Mouse (Mus musculus) forebrain, embryonic 11.5 days (tissue): ENCODE measurements around the gene Frrs1l. TPM values are rescaled to one million over a fixed set of nuclear protein-coding genes. Genes with fewer than 3 reads are reported as not detected.

ENCODE experiments used
- ATAC-seq: fragments of 200-750 bp; cut with Nextera tagmentation; replicated peaks from 2 replicates; pipeline ENCODE4 v1.8.0; 2017; ENCODE audit warnings: moderate TSS enrichment; ENCODE audit not compliant: low FRiP score
- DNase-seq: peaks from one replicate; pipeline ENCODE4 v3.0.0-alpha.2; 2017; ENCODE audit warnings: low spot score
- H3K27ac ChIP-seq: fragments of 300-500 bp; sonication (generic); 2 replicates; pipeline ENCODE4 v1.5.1; 2014; ENCODE audit warnings: low read depth, low read length
- H3K27me3 ChIP-seq: fragments of 300-500 bp; sonication (generic); 2 replicates; pipeline ENCODE4 v1.6.1; 2014; ENCODE audit warnings: mild to moderate bottlenecking, low read length, mixed read lengths; ENCODE audit not compliant: control insufficient read depth, insufficient read depth
- H3K36me3 ChIP-seq: fragments of 300-500 bp; sonication (generic); 2 replicates; pipeline ENCODE4 v1.6.1; 2014; ENCODE audit warnings: mild to moderate bottlenecking, low read length, moderate library complexity, mixed read lengths; ENCODE audit not compliant: control insufficient read depth, insufficient read depth
- H3K4me1 ChIP-seq: fragments of 300-500 bp; sonication (generic); replicated peaks from 2 replicates; pipeline ENCODE4 v1.6.1; 2014; ENCODE audit warnings: low read length, mixed read lengths; ENCODE audit not compliant: control insufficient read depth, insufficient read depth
- H3K4me2 ChIP-seq: fragments of 300-500 bp; sonication (generic); 2 replicates; pipeline ENCODE4 v1.6.1; 2014; ENCODE audit warnings: low read depth, mild to moderate bottlenecking, low read length, moderate library complexity, mixed read lengths; ENCODE audit not compliant: severe bottlenecking
- H3K4me3 ChIP-seq: fragments of 300-500 bp; sonication (generic); 2 replicates; pipeline ENCODE4 v1.5.1; 2014; ENCODE audit warnings: low read depth, low read length
- H3K9ac ChIP-seq: fragments of 300-500 bp; sonication (generic); 2 replicates; pipeline ENCODE4 v1.6.1; 2014; ENCODE audit warnings: low read length
- H3K9me3 ChIP-seq: fragments of 300-500 bp; sonication (generic); 2 replicates; pipeline ENCODE4 v1.6.1; 2016; ENCODE audit warnings: low read length, mixed read lengths; ENCODE audit not compliant: control insufficient read depth
- WGBS: fragments of 180-500 bp; shearing (Covaris S2); extraction: QIAGEN DNeasy Blood & Tissue Kit; methylation state at CpG from one replicate; pipeline ENCODE4 v1.1.7; 2014; 5-methylcytosine and 5-hydroxymethylcytosine counted together
- polyA plus RNA-seq: library from polyadenylated mRNA; unstranded; fragments of >200 nt; fragmentation: Nextera tagmentation; extraction: Ambion mirVana; gene quantifications from 2 replicates; pipeline ENCODE4 v1.2.1, GENCODE M21; 2014

Gene Frrs1l
- polyA plus RNA-seq, 1 experiment from 2014 or later: 5.3 TPM

- DNase-seq (no peak), ATAC-seq (no peak)
- Histone ChIP-seq H3K27ac (no peak overlapping the region), H3K36me3 (no peaks in the 10 kb centered on the region; the same call in 1 of the 2 replicates), H3K9me3 (no peaks in the 10 kb centered on the region), H3K4me3 (no peak overlapping the region), H3K27me3 (no peaks in the 10 kb centered on the region), H3K9ac (no peak overlapping the region), H3K4me1 (no peaks in the 10 kb centered on the region), H3K4me2 (no peak overlapping the region)
- 81% methylated on average over 1 of the region's 1 CpGs for WGBS
These were observed 75.4 kb downstream of the Frrs1l start for GRCm38 (mm10) chr4:56914761-56915160.

- Histone ChIP-seq H3K9me3 (no peaks in the 10 kb centered on the region), H3K27me3 (no peaks in the 10 kb centered on the region), H3K27ac (no peak overlapping the region), H3K9ac (no peak overlapping the region), H3K4me2 (no peak overlapping the region), H3K4me1 (no peaks in the 10 kb centered on the region), H3K36me3 (no peaks in the 10 kb centered on the region; the same call in 1 of the 2 replicates), H3K4me3 (no peak overlapping the region)
- WGBS: 94% methylated on average over 6 of the region's 6 CpGs
- ATAC-seq (no peak), DNase-seq (no peak)
These were observed 75.9 kb downstream of the Frrs1l start for GRCm38 (mm10) chr4:56914338-56914737.

GRCm38 (mm10) chr4:56912382-56913001, 77.7 kb downstream of the Frrs1l start:
- Histone ChIP-seq H3K4me1 (no peaks in the 10 kb centered on the region), H3K36me3 (no peaks in the 10 kb centered on the region; the same call in 1 of the 2 replicates), H3K9me3 (no peaks in the 10 kb centered on the region), H3K27me3 (no peaks in the 10 kb centered on the region), H3K27ac (no peak overlapping the region), H3K9ac (no peak overlapping the region), H3K4me2 (no peak overlapping the region), H3K4me3 (no peak overlapping the region)
- ATAC-seq: no peak
- DNase-seq: no peak
- 88% methylated on average over 7 of the region's 7 CpGs for WGBS

GRCm38 (mm10) chr4:56909568-56909967, 80.6 kb downstream of the Frrs1l start:
- no peak overlapping the region for H3K27ac ChIP-seq
- DNase-seq: no peak
- ATAC-seq: no peak
- no peaks in the 10 kb centered on the region; the same call in 1 of the 2 replicates for H3K36me3 ChIP-seq
- 84% methylated on average over 3 of the region's 3 CpGs for WGBS
- no peaks in the 10 kb centered on the region for H3K9me3 ChIP-seq
- no peaks in the 10 kb centered on the region for H3K4me1 ChIP-seq
- H3K4me2 ChIP-seq: no peak overlapping the region
- H3K9ac ChIP-seq: no peak overlapping the region
- no peaks in the 10 kb centered on the region for H3K27me3 ChIP-seq
- no peak overlapping the region for H3K4me3 ChIP-seq

- 97% methylated on average over 5 of the region's 5 CpGs for WGBS
These were observed 82.5 kb downstream of the Frrs1l start for GRCm38 (mm10) chr4:56907671-56908070.

More at GRCm38 (mm10) chr4:56907671-56908070, 82.5 kb downstream of the Frrs1l start:
- Histone ChIP-seq H3K4me1 (no peaks in the 10 kb centered on the region), H3K27me3 (no peaks in the 10 kb centered on the region), H3K4me3 (no peak overlapping the region), H3K9me3 (no peaks in the 10 kb centered on the region), H3K27ac (no peak overlapping the region), H3K4me2 (no peak overlapping the region), H3K36me3 (no peaks in the 10 kb centered on the region; the same call in 1 of the 2 replicates), H3K9ac (no peak overlapping the region)
- DNase-seq (no peak), ATAC-seq (no peak)

Other genes with a start within 250 kb of the Frrs1l start
- 0.19 TPM in 1 of 2 replicates, not detected in the other for gene Actl7b, start 248.9 kb downstream of the Frrs1l start, polyA plus RNA-seq
- gene Actl7a, start 247.0 kb downstream of the Frrs1l start, polyA plus RNA-seq: 0.12 TPM in 1 of 2 replicates, not detected in the other
- gene Elp1, start 188.1 kb downstream of the Frrs1l start, polyA plus RNA-seq: 107 and 111 TPM in 2 replicates
- gene Fam206a, start 188.0 kb downstream of the Frrs1l start, polyA plus RNA-seq: 28.3 and 30.8 TPM in 2 replicates
- gene Ctnnal1, start 125.2 kb downstream of the Frrs1l start, polyA plus RNA-seq: 30.5 and 36.8 TPM in 2 replicates
- gene Tmem245, start 43.0 kb downstream of the Frrs1l start, polyA plus RNA-seq: 9.5 and 12.7 TPM in 2 replicates
- gene Epb41l4b, start 153.0 kb upstream of the Frrs1l start, polyA plus RNA-seq: 0.57 and 0.75 TPM in 2 replicates